ENCODE assay signal across 8 mouse cellular contexts in the genomic region with DNA sequence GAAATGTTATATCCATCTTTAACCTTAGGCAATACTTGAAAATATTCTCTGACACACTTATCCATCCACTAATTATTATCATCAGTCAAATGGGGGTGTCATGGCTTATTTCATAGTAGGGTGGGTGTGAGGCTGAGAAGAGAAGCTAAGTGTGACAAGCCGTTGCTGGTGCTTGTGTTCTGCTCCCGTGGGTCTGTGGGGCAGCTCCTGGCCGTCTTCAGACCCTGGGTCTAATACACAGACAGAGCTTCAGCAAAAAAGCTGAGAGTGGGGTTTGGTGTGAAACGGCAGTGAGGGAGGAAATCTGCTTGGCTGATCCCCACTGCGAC. TPM values are rescaled to one million over a fixed set of nuclear protein-coding genes. Genes with fewer than 3 reads are reported as not detected.
DNase-seq lines count a peak whose midpoint lies in the region; ATAC-seq and TF ChIP-seq lines count a peak whose summit lies in the region.

No protein-coding gene starts in this region.

- H3K9me3 ChIP-seq in neural tube, embryonic 12.5 days: no peaks in the 10 kb centered on the region
- no peaks in the 10 kb centered on the region for H3K9me3 ChIP-seq in limb, embryonic 15.5 days
- H3K9me3 ChIP-seq in stomach, embryonic 16.5 days (replicated peaks; ENCODE audit: control insufficient read depth, low read length): no peaks in the 10 kb centered on the region

- no peak for TF ChIP-seq POLR2A in cerebellum, adult 2 months (IDR thresholded peaks at IDR 0.05; ENCODE audit: borderline replicate concordance, insufficient read depth, low read length)

- peak overlapping the region; percentile 66 for H3K4me3 ChIP-seq in cerebellum, adult 2 months (replicated peaks; ENCODE audit: insufficient read depth, low read depth, low read length)
- peak overlapping the region; percentile 28; the same call in 1 of the 2 replicates for H3K4me3 ChIP-seq in neural tube, embryonic 12.5 days
- H3K4me3 ChIP-seq in limb, embryonic 15.5 days: peak overlapping the region; percentile 30; the same call in 1 of the 2 replicates
- H3K4me3 ChIP-seq in stomach, embryonic 16.5 days (replicated peaks; ENCODE audit: low read length): no peak overlapping the region; the same call in 1 of the 2 replicates

- DNase-seq in cerebellum, adult 2 months: no peak
- no peak for DNase-seq in cerebellum, postnatal 25 days
- DNase-seq in neural tube, embryonic 10.5 days (ENCODE audit: extremely low spot score, low spot score): no peak
- no peak for DNase-seq in natural killer cell, adult 2 months (ENCODE audit: low spot score in 2 of 2)
- DNase-seq in thymus, postnatal 10 days (ENCODE audit: low spot score in 2 of 2): no peak

- 6% methylated on average over 5 of the region's 5 CpGs for WGBS in cerebellum, adult 2 months
- WGBS in neural tube, embryonic 12.5 days: 48% methylated on average over 5 of the region's 5 CpGs
- 32% methylated on average over 5 of the region's 5 CpGs for WGBS in limb, embryonic 15.5 days
- WGBS in stomach, embryonic 16.5 days: 30% methylated on average over 5 of the region's 5 CpGs

- H3K4me1 ChIP-seq in cerebellum, adult 2 months (ENCODE audit: control insufficient read depth, insufficient read depth, low read length): peaks cover 2% of the 10 kb centered on the region; the same call in 1 of the 2 replicates
- peaks cover 7% of the 10 kb centered on the region for H3K4me1 ChIP-seq in neural tube, embryonic 12.5 days
- H3K4me1 ChIP-seq in limb, embryonic 15.5 days: peaks cover 19% of the 10 kb centered on the region
- peaks cover 24% of the 10 kb centered on the region for H3K4me1 ChIP-seq in stomach, embryonic 16.5 days (ENCODE audit: control insufficient read depth, insufficient read depth, low read length)

- H3K27me3 ChIP-seq in cerebellum, adult 2 months (ENCODE audit: control insufficient read depth, insufficient read depth, low read length): no peaks in the 10 kb centered on the region
- H3K27me3 ChIP-seq in neural tube, embryonic 12.5 days (replicated peaks): no peaks in the 10 kb centered on the region
- no peaks in the 10 kb centered on the region for H3K27me3 ChIP-seq in limb, embryonic 15.5 days
- no peaks in the 10 kb centered on the region for H3K27me3 ChIP-seq in stomach, embryonic 16.5 days (ENCODE audit: control insufficient read depth, insufficient read depth, low read length)

- H3K9ac ChIP-seq in neural tube, embryonic 12.5 days: 0 out of 2 replicates have a peak overlapping the region, but pooled peaks have one; percentile 21
- H3K9ac ChIP-seq in limb, embryonic 15.5 days: no peak overlapping the region
- no peak overlapping the region for H3K9ac ChIP-seq in stomach, embryonic 16.5 days (ENCODE audit: low read length)

- H3K27ac ChIP-seq in cerebellum, adult 2 months (ENCODE audit: insufficient read depth, low read length): peak overlapping the region; percentile 72
- H3K27ac ChIP-seq in neural tube, embryonic 12.5 days: no peak overlapping the region
- H3K27ac ChIP-seq in limb, embryonic 15.5 days: no peak overlapping the region
- H3K27ac ChIP-seq in stomach, embryonic 16.5 days (ENCODE audit: low read length): no peak overlapping the region

- no peaks in the 10 kb centered on the region for H3K36me3 ChIP-seq in neural tube, embryonic 12.5 days
- H3K36me3 ChIP-seq in limb, embryonic 15.5 days: no peaks in the 10 kb centered on the region
- H3K36me3 ChIP-seq in stomach, embryonic 16.5 days (ENCODE audit: control insufficient read depth, insufficient read depth, low read length): no peaks in the 10 kb centered on the region

- H3K4me2 ChIP-seq in neural tube, embryonic 12.5 days (replicated peaks): peak overlapping the region; percentile 58
- H3K4me2 ChIP-seq in limb, embryonic 15.5 days: peak overlapping the region; percentile 47
- peak overlapping the region; percentile 59 for H3K4me2 ChIP-seq in stomach, embryonic 16.5 days (ENCODE audit: low read depth, low read length)

- no peak for TF ChIP-seq CTCF in cerebellum, adult 2 months (IDR thresholded peaks at IDR 0.05; ENCODE audit: borderline replicate concordance, insufficient read depth, low read depth, low read length)

- 0 out of 2 replicates have a peak, but pooled peaks have one; percentile 26 for ATAC-seq in neural tube, embryonic 12.5 days (ENCODE audit: low FRiP score, low read depth)
- no peak for ATAC-seq in limb, embryonic 15.5 days (ENCODE audit: insufficient number of reproducible peaks, low FRiP score, low TSS enrichment, low read depth)
- ATAC-seq in stomach, embryonic 16.5 days (ENCODE audit: insufficient read depth, low FRiP score): no peak

RNA-seq across cellular contexts. Expression of a gene that starts 28.4 kb away (rescaled TPM):
- polyA plus RNA-seq in cerebellum, adult 2 months (2012; rRNA removed): 120 and 125 TPM in 2 replicates
- polyA plus RNA-seq in neural tube, embryonic 12.5 days (2016; fragmentation: Nextera tagmentation; extraction: Ambion mirVana): 418 and 432 TPM in 2 replicates
- 515 and 536 TPM in 2 replicates for polyA plus RNA-seq in limb, embryonic 15.5 days (2015; fragmentation: Nextera tagmentation; extraction: Ambion mirVana)
- polyA plus RNA-seq in stomach, embryonic 16.5 days (2015; fragmentation: Nextera tagmentation; extraction: Ambion mirVana): 461 and 509 TPM in 2 replicates
